Mouse (Mus musculus): ENCODE measurements at regions not wholly inside any gene's neighbourhood (a gene's known extent, or its start where the extent isn't known, plus 50 kb on each side); places are given as distances from the start of the nearest gene placed in this dataset.

DNA sequence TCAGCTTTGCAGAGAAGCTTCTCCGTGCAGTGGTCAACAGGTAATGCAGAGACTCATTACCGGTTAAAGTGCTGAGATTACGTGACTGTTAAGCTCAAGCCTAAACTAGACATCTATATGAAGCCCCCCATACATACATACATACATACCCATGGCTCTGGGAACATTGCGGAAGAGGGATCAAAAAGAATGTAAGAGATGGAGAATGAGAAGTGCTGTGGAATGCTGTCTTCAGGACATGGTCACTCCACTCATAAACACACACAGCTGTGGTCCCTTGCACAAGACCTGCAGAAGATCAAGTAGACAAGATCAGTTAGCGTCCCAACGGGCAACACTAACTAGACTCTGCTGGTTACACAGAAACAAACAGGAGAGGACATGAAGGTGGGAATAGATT is 265.2 kb downstream of the Rps15a start:
- H3K27me3 ChIP-seq (ENCODE audit: control insufficient read depth, insufficient read depth, low read length): no peaks in the 10 kb centered on the region
- no peak overlapping the region for H3K4me3 ChIP-seq (ENCODE audit: low read depth, low read length)
- ATAC-seq (ENCODE audit: low FRiP score): no peak
- 94% methylated on average over 6 of the region's 6 CpGs for WGBS
- no peaks in the 10 kb centered on the region for H3K4me1 ChIP-seq (ENCODE audit: control insufficient read depth, insufficient read depth, low read length)
- H3K27ac ChIP-seq (ENCODE audit: low read depth, low read length): no peak overlapping the region
- no peaks in the 10 kb centered on the region for H3K36me3 ChIP-seq (ENCODE audit: control insufficient read depth, insufficient read depth, low read length)
- DNase-seq (ENCODE audit: low spot score, missing footprints): peak; percentile 68
- no peak overlapping the region for H3K9ac ChIP-seq (ENCODE audit: low read length)
- no peak overlapping the region for H3K4me2 ChIP-seq
- no peaks in the 10 kb centered on the region for H3K9me3 ChIP-seq (ENCODE audit: control insufficient read depth, low read length)

DNA sequence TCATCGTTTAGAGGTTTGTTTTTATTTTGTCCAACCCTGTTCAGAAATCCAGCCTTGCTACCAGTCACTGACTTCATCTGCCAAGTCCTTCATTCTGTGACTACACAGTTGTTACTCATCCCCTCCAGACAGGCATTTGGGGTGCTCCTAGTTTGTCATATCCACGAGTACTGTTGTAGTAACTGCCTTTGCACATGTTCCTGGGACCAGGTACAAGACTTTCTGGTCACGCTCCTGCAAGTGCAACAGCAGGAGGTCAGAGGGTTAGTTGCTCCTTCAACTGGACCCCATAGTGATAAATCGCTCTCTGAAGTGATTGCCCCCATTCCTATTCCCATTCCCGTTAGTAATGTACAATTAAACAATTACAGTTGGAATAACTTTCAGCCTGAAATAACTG is 269.9 kb downstream of the Rps15a start:
- Histone ChIP-seq H3K27me3 (ENCODE audit: control insufficient read depth, insufficient read depth, low read length) (no peaks in the 10 kb centered on the region), H3K4me3 (ENCODE audit: low read depth, low read length) (no peak overlapping the region), H3K9ac (ENCODE audit: low read length) (no peak overlapping the region), H3K9me3 (ENCODE audit: control insufficient read depth, low read length) (no peaks in the 10 kb centered on the region), H3K4me2 (no peak overlapping the region), H3K27ac (ENCODE audit: low read depth, low read length) (no peak overlapping the region), H3K4me1 (ENCODE audit: control insufficient read depth, insufficient read depth, low read length) (no peaks in the 10 kb centered on the region), H3K36me3 (ENCODE audit: control insufficient read depth, insufficient read depth, low read length) (no peaks in the 10 kb centered on the region)
- DNase-seq (ENCODE audit: low spot score, missing footprints) (peak; percentile 53), ATAC-seq (ENCODE audit: low FRiP score) (no peak)
- WGBS: 86% methylated on average over 5 of the region's 5 CpGs

DNA sequence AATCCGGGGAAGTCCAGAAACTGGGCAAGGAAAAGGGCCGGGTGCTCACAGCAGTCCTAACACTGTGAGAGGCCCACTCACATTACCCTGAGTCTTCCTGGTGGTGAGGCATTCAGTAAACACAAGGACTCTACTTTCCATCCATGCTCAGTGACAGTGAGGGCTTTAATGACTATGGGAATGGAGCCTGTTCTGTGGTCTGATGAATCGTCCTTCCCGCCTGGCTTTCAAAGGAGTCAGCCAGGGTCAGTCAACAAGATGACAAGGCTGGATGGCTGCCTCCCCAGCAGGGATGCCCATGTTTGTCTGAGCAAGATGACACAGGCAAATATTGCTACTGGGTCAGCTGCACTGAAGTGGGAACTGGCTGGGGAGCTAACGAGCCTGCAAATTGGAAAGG is 273.2 kb downstream of the Rps15a start:
- Histone ChIP-seq H3K36me3 (ENCODE audit: control insufficient read depth, insufficient read depth, low read length) (no peaks in the 10 kb centered on the region), H3K4me3 (ENCODE audit: low read depth, low read length) (no peak overlapping the region), H3K4me2 (no peak overlapping the region), H3K27me3 (ENCODE audit: control insufficient read depth, insufficient read depth, low read length) (no peaks in the 10 kb centered on the region), H3K4me1 (ENCODE audit: control insufficient read depth, insufficient read depth, low read length) (no peaks in the 10 kb centered on the region), H3K9ac (ENCODE audit: low read length) (no peak overlapping the region), H3K27ac (ENCODE audit: low read depth, low read length) (no peak overlapping the region), H3K9me3 (ENCODE audit: control insufficient read depth, low read length) (no peaks in the 10 kb centered on the region)
- no peak for DNase-seq (ENCODE audit: low spot score, missing footprints)
- no peak for ATAC-seq (ENCODE audit: low FRiP score)
- 68% methylated on average over 5 of the region's 5 CpGs for WGBS

DNA sequence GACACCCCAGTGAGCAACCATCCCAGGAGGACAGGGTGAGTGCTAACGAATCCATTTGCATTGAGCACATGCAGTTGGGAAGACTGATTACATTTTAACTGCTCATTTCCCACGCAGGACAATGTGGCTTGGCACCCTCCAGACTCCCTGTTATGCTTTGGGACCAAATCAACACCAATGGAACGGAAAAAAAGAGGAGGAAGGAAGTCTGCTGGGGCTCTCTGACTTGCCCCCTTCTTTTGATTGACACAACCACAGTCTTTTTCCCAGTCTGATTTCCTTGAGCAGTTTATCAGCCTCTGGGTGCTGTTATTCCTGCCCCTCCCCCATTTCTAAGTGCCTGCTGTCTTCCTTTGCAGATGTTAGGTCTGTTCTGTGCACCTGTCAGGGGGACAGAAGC is 321.0 kb downstream of the Rps15a start:
- Histone ChIP-seq H3K9me3 (ENCODE audit: control insufficient read depth, low read length) (no peaks in the 10 kb centered on the region), H3K36me3 (ENCODE audit: control insufficient read depth, insufficient read depth, low read length) (no peaks in the 10 kb centered on the region), H3K9ac (ENCODE audit: low read length) (no peak overlapping the region), H3K4me1 (ENCODE audit: control insufficient read depth, insufficient read depth, low read length) (no peaks in the 10 kb centered on the region), H3K4me2 (no peak overlapping the region), H3K27me3 (ENCODE audit: control insufficient read depth, insufficient read depth, low read length) (no peaks in the 10 kb centered on the region), H3K27ac (ENCODE audit: low read depth, low read length) (no peak overlapping the region), H3K4me3 (ENCODE audit: low read depth, low read length) (no peak overlapping the region)
- 44% methylated on average over 3 of the region's 3 CpGs for WGBS
- DNase-seq (ENCODE audit: low spot score, missing footprints) (no peak), ATAC-seq (ENCODE audit: low FRiP score) (no peak)

DNA sequence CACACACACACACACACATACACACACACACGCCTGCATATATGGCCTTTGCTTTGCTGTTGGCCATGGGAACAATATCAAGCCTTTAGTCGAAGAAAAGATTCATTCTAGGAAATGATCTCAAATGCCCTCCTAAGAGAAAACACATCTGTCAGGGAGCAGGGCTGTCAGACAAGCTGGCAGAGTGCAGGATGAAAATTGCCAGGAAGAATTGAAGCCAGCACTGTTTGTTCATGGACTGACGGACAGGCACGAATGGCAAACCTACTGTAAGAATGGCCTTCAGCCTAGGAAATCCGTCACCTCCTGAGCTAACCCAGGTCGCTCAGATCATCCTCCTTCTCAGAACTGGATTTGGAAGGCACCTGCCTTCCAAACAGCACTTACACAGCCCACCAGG is 322.0 kb downstream of the Rps15a start:
- Histone ChIP-seq H3K27ac (ENCODE audit: low read depth, low read length) (no peak overlapping the region), H3K4me3 (ENCODE audit: low read depth, low read length) (no peak overlapping the region), H3K27me3 (ENCODE audit: control insufficient read depth, insufficient read depth, low read length) (no peaks in the 10 kb centered on the region), H3K36me3 (ENCODE audit: control insufficient read depth, insufficient read depth, low read length) (no peaks in the 10 kb centered on the region), H3K4me2 (no peak overlapping the region), H3K4me1 (ENCODE audit: control insufficient read depth, insufficient read depth, low read length) (no peaks in the 10 kb centered on the region), H3K9me3 (ENCODE audit: control insufficient read depth, low read length) (no peaks in the 10 kb centered on the region), H3K9ac (ENCODE audit: low read length) (no peak overlapping the region)
- WGBS: 79% methylated on average over 6 of the region's 6 CpGs
- DNase-seq (ENCODE audit: low spot score, missing footprints): no peak
- no peak for ATAC-seq (ENCODE audit: low FRiP score)

DNA sequence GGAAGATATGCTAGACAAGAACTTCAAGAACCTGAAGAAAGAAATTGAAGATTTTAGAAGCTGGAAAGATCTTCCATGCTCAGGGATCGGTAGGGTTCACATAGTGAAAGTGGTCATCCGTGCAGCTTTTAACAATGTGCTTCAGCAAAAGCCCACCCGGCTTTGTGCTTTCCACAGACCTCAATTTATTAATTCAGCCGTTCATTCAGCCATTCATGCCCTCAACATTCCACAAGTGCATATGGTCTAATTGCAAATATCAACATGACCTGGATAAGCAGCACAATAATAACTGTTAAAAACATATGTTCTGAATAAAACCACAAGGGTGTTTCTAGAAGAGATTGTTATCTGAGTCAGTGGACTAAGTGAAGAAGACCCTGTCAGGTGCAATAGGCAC is 323.5 kb downstream of the Rps15a start:
- WGBS: 77% methylated on average over 4 of the region's 4 CpGs
- Histone ChIP-seq H3K4me3 (ENCODE audit: low read depth, low read length) (no peak overlapping the region), H3K27ac (ENCODE audit: low read depth, low read length) (no peak overlapping the region), H3K9me3 (ENCODE audit: control insufficient read depth, low read length) (no peaks in the 10 kb centered on the region), H3K4me1 (ENCODE audit: control insufficient read depth, insufficient read depth, low read length) (no peaks in the 10 kb centered on the region), H3K36me3 (ENCODE audit: control insufficient read depth, insufficient read depth, low read length) (no peaks in the 10 kb centered on the region), H3K27me3 (ENCODE audit: control insufficient read depth, insufficient read depth, low read length) (no peaks in the 10 kb centered on the region), H3K9ac (ENCODE audit: low read length) (no peak overlapping the region), H3K4me2 (no peak overlapping the region)
- DNase-seq (ENCODE audit: low spot score, missing footprints): no peak
- no peak for ATAC-seq (ENCODE audit: low FRiP score)

DNA sequence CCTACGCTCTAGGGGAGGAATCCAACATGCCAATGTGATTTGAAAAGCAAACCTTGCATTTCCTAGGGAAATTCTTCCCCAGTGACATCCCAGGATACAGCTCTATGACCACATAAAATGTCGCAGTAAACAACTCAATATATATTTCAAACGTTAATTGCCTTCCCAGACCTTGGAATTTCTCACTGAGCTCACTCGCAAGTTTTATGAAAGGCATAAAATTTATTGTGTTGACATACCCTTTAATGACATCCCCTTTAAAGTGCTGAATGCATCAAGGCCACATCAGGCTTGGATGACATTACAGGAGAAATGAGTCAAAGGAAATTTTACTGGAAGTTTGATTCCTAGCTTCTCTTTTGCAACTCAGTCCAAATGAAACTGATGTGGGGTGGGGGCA is 337.0 kb downstream of the Rps15a start:
- Histone ChIP-seq H3K9ac (ENCODE audit: low read length) (no peak overlapping the region), H3K27me3 (ENCODE audit: control insufficient read depth, insufficient read depth, low read length) (no peaks in the 10 kb centered on the region), H3K4me3 (ENCODE audit: low read depth, low read length) (no peak overlapping the region), H3K4me1 (ENCODE audit: control insufficient read depth, insufficient read depth, low read length) (no peaks in the 10 kb centered on the region), H3K9me3 (ENCODE audit: control insufficient read depth, low read length) (no peaks in the 10 kb centered on the region), H3K36me3 (ENCODE audit: control insufficient read depth, insufficient read depth, low read length) (no peaks in the 10 kb centered on the region), H3K4me2 (no peak overlapping the region), H3K27ac (ENCODE audit: low read depth, low read length) (no peak overlapping the region)
- ATAC-seq (ENCODE audit: low FRiP score): no peak
- DNase-seq (ENCODE audit: low spot score, missing footprints): no peak
- WGBS: 89% methylated on average over 4 of the region's 4 CpGs

DNA sequence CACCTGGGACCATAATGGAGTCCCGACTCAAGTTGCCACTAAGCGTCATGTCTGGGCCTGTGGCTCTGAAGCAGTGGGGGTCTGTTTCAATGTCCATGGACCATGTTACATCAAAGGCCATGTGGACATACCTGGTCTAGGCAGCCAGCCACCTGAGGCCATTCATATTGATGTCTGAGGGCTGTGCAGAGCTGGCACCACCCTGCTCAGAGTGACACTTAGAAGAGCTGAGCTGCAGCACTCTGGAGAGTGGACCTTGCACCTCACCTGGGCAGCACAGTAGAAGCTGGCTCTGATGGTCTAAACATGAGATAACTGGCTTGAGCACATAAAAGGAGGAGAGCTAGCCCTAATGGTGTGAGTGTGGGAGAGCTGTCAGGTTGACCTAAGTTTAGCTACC is 338.1 kb downstream of the Rps15a start:
- Histone ChIP-seq H3K9ac (ENCODE audit: low read length) (no peak overlapping the region), H3K9me3 (ENCODE audit: control insufficient read depth, low read length) (peaks cover 1% of the 10 kb centered on the region; the same call in 1 of the 2 replicates), H3K27ac (ENCODE audit: low read depth, low read length) (no peak overlapping the region), H3K4me2 (no peak overlapping the region), H3K36me3 (ENCODE audit: control insufficient read depth, insufficient read depth, low read length) (no peaks in the 10 kb centered on the region), H3K4me3 (ENCODE audit: low read depth, low read length) (no peak overlapping the region), H3K4me1 (ENCODE audit: control insufficient read depth, insufficient read depth, low read length) (no peaks in the 10 kb centered on the region), H3K27me3 (ENCODE audit: control insufficient read depth, insufficient read depth, low read length) (no peaks in the 10 kb centered on the region)
- DNase-seq (ENCODE audit: low spot score, missing footprints) (no peak), ATAC-seq (ENCODE audit: low FRiP score) (no peak)
- 93% methylated on average over 2 of the region's 2 CpGs for WGBS

DNA sequence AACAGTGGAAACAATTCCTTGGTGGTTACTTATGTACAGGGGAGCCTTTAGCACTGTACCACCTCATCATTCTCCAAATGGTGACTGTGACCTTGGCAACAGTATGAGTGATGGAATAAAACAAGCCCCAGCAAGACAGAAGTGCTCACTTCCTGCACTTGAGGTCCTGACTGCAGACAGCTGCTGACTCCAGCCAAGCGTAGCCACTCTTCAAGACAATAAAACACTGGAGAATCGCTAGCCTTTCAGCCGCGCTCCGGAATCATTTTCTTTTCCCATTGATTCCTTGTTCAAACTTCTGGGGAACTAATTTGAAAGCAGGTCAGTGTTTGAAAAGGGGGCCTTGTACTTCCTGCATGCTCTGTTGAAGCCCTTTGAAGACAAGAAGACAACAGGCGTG is 344.2 kb downstream of the Rps15a start:
- peak overlapping the region; percentile 14; the same call in 1 of the 2 replicates for H3K27ac ChIP-seq (ENCODE audit: low read depth, low read length)
- H3K9me3 ChIP-seq (ENCODE audit: control insufficient read depth, low read length): peaks cover 3% of the 10 kb centered on the region; the same call in 1 of the 2 replicates
- H3K36me3 ChIP-seq (ENCODE audit: control insufficient read depth, insufficient read depth, low read length): no peaks in the 10 kb centered on the region
- 39% methylated on average over 6 of the region's 6 CpGs for WGBS
- H3K4me2 ChIP-seq: no peak overlapping the region
- no peaks in the 10 kb centered on the region for H3K27me3 ChIP-seq (ENCODE audit: control insufficient read depth, insufficient read depth, low read length)
- DNase-seq (ENCODE audit: low spot score, missing footprints) (no peak), ATAC-seq (ENCODE audit: low FRiP score) (peak; percentile 73; the same call in 1 of the 2 replicates)
- H3K4me3 ChIP-seq (ENCODE audit: low read depth, low read length): no peak overlapping the region
- H3K9ac ChIP-seq (ENCODE audit: low read length): no peak overlapping the region
- H3K4me1 ChIP-seq (ENCODE audit: control insufficient read depth, insufficient read depth, low read length): 0 out of 2 replicates have a peak, but pooled peaks cover 2% of the 10 kb centered on the region

DNA sequence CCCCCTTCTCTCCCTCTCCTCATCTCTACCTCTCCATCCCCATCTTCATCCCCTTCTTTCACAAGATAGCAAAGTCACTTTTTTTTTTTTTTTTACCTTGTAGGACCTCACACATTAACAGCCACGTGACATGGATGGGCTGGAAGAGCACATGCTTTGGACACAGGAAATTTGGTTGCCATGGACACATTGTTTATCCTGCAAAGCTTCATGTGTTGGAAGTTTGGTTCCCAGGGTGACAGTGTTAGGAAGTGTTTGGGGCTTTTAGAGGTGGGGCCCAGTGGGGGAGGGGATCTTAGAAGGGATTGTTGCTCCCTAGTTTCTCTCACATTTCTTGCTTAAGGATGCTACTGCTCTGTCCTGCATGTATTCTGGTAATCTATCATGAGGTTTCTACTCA is 356.5 kb downstream of the Rps15a start:
- no peak overlapping the region for H3K27ac ChIP-seq (ENCODE audit: low read depth, low read length)
- ATAC-seq (ENCODE audit: low FRiP score) (no peak), DNase-seq (ENCODE audit: low spot score, missing footprints) (no peak)
- 50% methylated on average over 1 of the region's 1 CpGs for WGBS
- H3K9ac ChIP-seq (ENCODE audit: low read length): no peak overlapping the region
- H3K4me3 ChIP-seq (ENCODE audit: low read depth, low read length): no peak overlapping the region
- no peaks in the 10 kb centered on the region for H3K9me3 ChIP-seq (ENCODE audit: control insufficient read depth, low read length)
- H3K36me3 ChIP-seq (ENCODE audit: control insufficient read depth, insufficient read depth, low read length): no peaks in the 10 kb centered on the region
- no peaks in the 10 kb centered on the region for H3K27me3 ChIP-seq (ENCODE audit: control insufficient read depth, insufficient read depth, low read length)
- H3K4me2 ChIP-seq: no peak overlapping the region
- H3K4me1 ChIP-seq (ENCODE audit: control insufficient read depth, insufficient read depth, low read length): no peaks in the 10 kb centered on the region

All from midbrain, embryonic 11.5 days (tissue).